ENCODE assay signal across 18 mouse cellular contexts in the genomic region with DNA sequence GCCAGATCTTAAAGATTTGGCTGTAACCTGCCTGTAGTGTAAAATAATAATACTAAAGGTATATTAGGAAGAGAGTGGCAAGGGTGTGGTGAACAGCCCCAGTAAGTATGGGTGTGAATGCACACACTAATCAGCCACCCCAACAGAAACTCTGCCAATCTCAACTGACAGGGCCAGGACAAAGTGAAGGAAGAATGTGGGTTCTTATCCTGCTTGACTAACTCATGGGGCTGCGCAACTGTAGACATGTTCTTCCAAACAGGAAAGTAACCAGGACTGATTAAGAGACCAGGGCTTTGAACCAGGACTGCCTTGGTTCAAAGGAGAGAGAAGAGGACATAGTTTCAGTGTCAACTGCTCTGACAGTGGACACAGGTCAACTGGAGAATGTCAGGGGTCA. TPM values are rescaled to one million over a fixed set of nuclear protein-coding genes. Genes with fewer than 3 reads are reported as not detected.
DNase-seq lines count a peak whose midpoint lies in the region; ATAC-seq and TF ChIP-seq lines count a peak whose summit lies in the region.
"Had no signal": no experiment of that assay in that cellular context is flagged by ENCODE, and none has a peak within 500 bp of the region (broad histone marks: within the 10 kb centered on the region; RNA-seq: fewer than 3 reads in every experiment).

No protein-coding gene starts in this region.

- 0 out of 2 replicates have a peak overlapping the region, but pooled peaks have one; percentile 46 for H3K4me2 ChIP-seq in intestine, postnatal 0 days (replicated peaks; ENCODE audit: low read depth)
- H3K4me2 ChIP-seq in intestine, embryonic 15.5 days (replicated peaks), result no peak overlapping the region
- H3K4me2 ChIP-seq in liver, embryonic 14.5 days (ENCODE audit: low read depth), result no peak overlapping the region
- no peak overlapping the region for H3K4me2 ChIP-seq in liver, embryonic 12.5 days
- H3K4me2 ChIP-seq: forebrain, embryonic 13.5 days; heart, embryonic 13.5 days had no signal

- peaks cover 15% of the 10 kb centered on the region for H3K4me1 ChIP-seq in intestine, postnatal 0 days (replicated peaks; ENCODE audit: control insufficient read depth, insufficient read depth, low read length)
- H3K4me1 ChIP-seq in intestine, embryonic 15.5 days (replicated peaks), result peaks cover 18% of the 10 kb centered on the region
- H3K4me1 ChIP-seq in liver, embryonic 14.5 days (replicated peaks; ENCODE audit: control insufficient read depth in 2 of 2, insufficient read depth in 2 of 2, low read length in 1 of 2), result peaks cover 0 to 7% of the 10 kb centered on the region in 2 experiments; a peak in 2 of 4 replicates
- H3K4me1 ChIP-seq in liver, embryonic 12.5 days, result peaks cover 35% of the 10 kb centered on the region

- no peak overlapping the region for H3K27ac ChIP-seq in intestine, postnatal 0 days (ENCODE audit: low read depth, low read length)
- H3K27ac ChIP-seq in intestine, embryonic 15.5 days, result no peak overlapping the region
- H3K27ac ChIP-seq in liver, embryonic 14.5 days, result no peak overlapping the region
- H3K27ac ChIP-seq in liver, embryonic 12.5 days, result no peak overlapping the region
- H3K27ac ChIP-seq: forebrain, embryonic 13.5 days; gastrocnemius, adult 2 months; heart, embryonic 13.5 days had no signal

- no peak for TF ChIP-seq EP300 in liver, embryonic 14.5 days (IDR thresholded peaks at IDR 0.05; ENCODE audit: low read depth)

- no peaks in the 10 kb centered on the region for H3K27me3 ChIP-seq in intestine, postnatal 0 days (replicated peaks; ENCODE audit: control insufficient read depth, insufficient read depth, low read length)
- no peaks in the 10 kb centered on the region for H3K27me3 ChIP-seq in intestine, embryonic 15.5 days (replicated peaks)
- H3K27me3 ChIP-seq in liver, embryonic 14.5 days (ENCODE audit: control insufficient read depth, insufficient read depth, low read length), result no peaks in the 10 kb centered on the region; the same call in none of the 2 replicates
- peaks cover 33% of the 10 kb centered on the region for H3K27me3 ChIP-seq in liver, embryonic 12.5 days (replicated peaks)
- H3K27me3 ChIP-seq: Patski had no signal

- no peaks in the 10 kb centered on the region for H3K9me3 ChIP-seq in intestine, postnatal 0 days (ENCODE audit: control insufficient read depth)
- no peaks in the 10 kb centered on the region for H3K9me3 ChIP-seq in intestine, embryonic 15.5 days
- H3K9me3 ChIP-seq in liver, embryonic 14.5 days (ENCODE audit: control insufficient read depth, low read length), result no peaks in the 10 kb centered on the region
- H3K9me3 ChIP-seq in liver, embryonic 12.5 days (replicated peaks), result no peaks in the 10 kb centered on the region
- H3K9me3 ChIP-seq: forebrain, embryonic 13.5 days; heart, embryonic 13.5 days had no signal

- no peaks in the 10 kb centered on the region for H3K36me3 ChIP-seq in intestine, postnatal 0 days (ENCODE audit: control insufficient read depth, insufficient read depth)
- no peaks in the 10 kb centered on the region for H3K36me3 ChIP-seq in intestine, embryonic 15.5 days
- no peaks in the 10 kb centered on the region for H3K36me3 ChIP-seq in liver, embryonic 14.5 days (replicated peaks; ENCODE audit: control insufficient read depth, insufficient read depth, low read depth)
- H3K36me3 ChIP-seq in liver, embryonic 12.5 days, result no peaks in the 10 kb centered on the region
- H3K36me3 ChIP-seq: heart, embryonic 13.5 days had no signal

- no peak for DNase-seq in liver, embryonic 14.5 days (ENCODE audit: low read depth in 3 of 3, low spot score in 3 of 3)
- DNase-seq in left cerebral cortex, adult 11 months (ENCODE audit: low spot score), result no peak
- no peak for DNase-seq in embryo, embryonic 10.5 days (ENCODE audit: low spot score)
- DNase-seq: cerebellum, adult 11-12 months; cerebellum, adult 9-10 months; gastrocnemius, postnatal 25 days had no signal

- no peak overlapping the region for H3K4me3 ChIP-seq in intestine, postnatal 0 days (ENCODE audit: low read depth, low read length)
- H3K4me3 ChIP-seq in intestine, embryonic 15.5 days (replicated peaks), result no peak overlapping the region
- H3K4me3 ChIP-seq in liver, embryonic 14.5 days (ENCODE audit: insufficient read depth in 1 of 2, low read depth in 2 of 2, low read length in 2 of 2), result no peak overlapping the region
- H3K4me3 ChIP-seq in liver, embryonic 12.5 days, result no peak overlapping the region
- H3K4me3 ChIP-seq: forebrain, embryonic 13.5 days; gastrocnemius, adult 2 months; heart, embryonic 13.5 days had no signal

- WGBS in intestine, postnatal 0 days, result 88% methylated on average over 1 of the region's 1 CpGs
- 96% methylated on average over 1 of the region's 1 CpGs for WGBS in intestine, embryonic 15.5 days
- 13% methylated on average over 1 of the region's 1 CpGs for WGBS in liver, embryonic 14.5 days (ENCODE audit: insufficient replicate concordance)
- 32% methylated on average over 1 of the region's 1 CpGs for WGBS in liver, embryonic 12.5 days (ENCODE audit: insufficient replicate concordance)

- TF ChIP-seq CTCF in intestine, postnatal 0 days (IDR thresholded peaks at IDR 0.05; ENCODE audit: low read depth), result no peak
- no peak for TF ChIP-seq CTCF in liver, embryonic 14.5 days (IDR thresholded peaks at IDR 0.05; ENCODE audit: low read depth)

- ATAC-seq in intestine, postnatal 0 days, result no peak
- no peak for ATAC-seq in intestine, embryonic 15.5 days
- 0 out of 2 replicates have a peak, but pooled peaks have one; percentile 42 for ATAC-seq in liver, embryonic 14.5 days (ENCODE audit: insufficient read depth)
- no peak for ATAC-seq in liver, embryonic 12.5 days
- 0 out of 2 replicates have a peak, but pooled peaks have one; percentile 18 for ATAC-seq in megakaryocyte-erythroid progenitor cell, adult 5-6 weeks (replicated peaks; ENCODE audit: low FRiP score, low TSS enrichment, poor library complexity, severe bottlenecking)
- ATAC-seq: activated CD4-positive, CD25-positive, alpha-beta regulatory T cell, adult 4 months; forebrain, embryonic 13.5 days; forebrain, postnatal 0 days had no signal

- no peak overlapping the region for H3K9ac ChIP-seq in intestine, postnatal 0 days (ENCODE audit: low read depth, low read length)
- H3K9ac ChIP-seq in intestine, embryonic 15.5 days, result no peak overlapping the region
- no peak overlapping the region for H3K9ac ChIP-seq in liver, embryonic 14.5 days (replicated peaks)
- H3K9ac ChIP-seq in liver, embryonic 12.5 days, result no peak overlapping the region
- H3K9ac ChIP-seq: forebrain, embryonic 13.5 days; forebrain, postnatal 0 days; heart, embryonic 13.5 days had no signal

RNA-seq across cellular contexts. Expression of a gene that starts 3.3 kb away (rescaled TPM):
- 4.4 TPM in 2 replicates for polyA plus RNA-seq in intestine, postnatal 0 days (2015; fragmentation: Nextera tagmentation; extraction: Ambion mirVana)
- polyA plus RNA-seq in intestine, embryonic 15.5 days (2015; fragmentation: Nextera tagmentation; extraction: Ambion mirVana), result 7.9 and 8.3 TPM in 2 replicates
- 0.22 and 0.27 TPM in 2 replicates for polyA plus RNA-seq in liver, embryonic 14.5 days (2012; rRNA removed)
- 0.06 and 0.29 TPM in 2 replicates for polyA plus RNA-seq in liver, embryonic 14.5 days (2014; fragmentation: Nextera tagmentation; extraction: Ambion mirVana)
- polyA plus RNA-seq in liver, embryonic 12.5 days (2016; fragmentation: Nextera tagmentation; extraction: Ambion mirVana), result 0.48 and 0.58 TPM in 2 replicates
- total RNA-seq in megakaryocyte-erythroid progenitor cell, adult 5-6 weeks (2014; fragmentation: Nextera tagmentation), result 3.0 and 3.4 TPM in 2 replicates
- total RNA-seq in megakaryocyte-erythroid progenitor cell, adult 5-6 weeks (2017), result 0.88 and 1.5 TPM in 2 replicates
- total RNA-seq: gastrocnemius, adult 2 months; gastrocnemius, postnatal 25 days; granulocyte monocyte progenitor cell, adult 5-6 weeks had no signal
- polyA plus RNA-seq: activated CD4-positive, CD25-positive, alpha-beta regulatory T cell, adult 4 months; C2C12 had no signal

RNA-seq across cellular contexts. Expression of a gene that starts 37.6 kb away (rescaled TPM):
- polyA plus RNA-seq in intestine, postnatal 0 days (2015; fragmentation: Nextera tagmentation; extraction: Ambion mirVana), result 18.1 and 20.4 TPM in 2 replicates
- polyA plus RNA-seq in intestine, embryonic 15.5 days (2015; fragmentation: Nextera tagmentation; extraction: Ambion mirVana), result 31.0 and 34.5 TPM in 2 replicates
- polyA plus RNA-seq in liver, embryonic 14.5 days (2012; rRNA removed), result 9.6 and 15.0 TPM in 2 replicates
- polyA plus RNA-seq in liver, embryonic 14.5 days (2014; fragmentation: Nextera tagmentation; extraction: Ambion mirVana), result 15.8 and 17.2 TPM in 2 replicates
- 28.0 and 29.2 TPM in 2 replicates for polyA plus RNA-seq in liver, embryonic 12.5 days (2016; fragmentation: Nextera tagmentation; extraction: Ambion mirVana)
- 26.1 and 33.5 TPM in 2 replicates for total RNA-seq in megakaryocyte-erythroid progenitor cell, adult 5-6 weeks (2014; fragmentation: Nextera tagmentation)
- 28.2 and 37.4 TPM in 2 replicates for total RNA-seq in megakaryocyte-erythroid progenitor cell, adult 5-6 weeks (2017)

Comparison
In these comparisons a context has a peak if more than half of its experiments do, and no peak if none do; other contexts are left out.
1. ATAC-seq: peak in liver, embryonic 14.5 days (single experiment) and megakaryocyte-erythroid progenitor cell, adult 5-6 weeks (single experiment); none in intestine, postnatal 0 days (single experiment), intestine, embryonic 15.5 days (single experiment) and liver, embryonic 12.5 days (single experiment).